Mouse (Mus musculus) ES-Bruce4 (cell line): ENCODE measurements around the gene Gm37419. TPM values are rescaled to one million over a fixed set of nuclear protein-coding genes. Genes with fewer than 3 reads are reported as not detected.

Experiments used
- H3K27ac ChIP-seq: 2 replicates; pipeline ENCODE4 v1.5.1; 2012; ENCODE audit warnings: low read length, inconsistent platforms; ENCODE audit not compliant: insufficient read depth
- H3K27me3 ChIP-seq: 2 replicates; pipeline ENCODE4 v1.6.1; 2012; ENCODE audit warnings: mild to moderate bottlenecking, low read length, inconsistent platforms; ENCODE audit not compliant: control insufficient read depth, poor library complexity, insufficient read depth, severe bottlenecking
- H3K36me3 ChIP-seq: 2 replicates; pipeline ENCODE4 v1.6.1; 2012; ENCODE audit warnings: inconsistent platforms, mild to moderate bottlenecking, low read length, moderate library complexity; ENCODE audit not compliant: control insufficient read depth, poor library complexity, insufficient read depth, severe bottlenecking
- H3K4me1 ChIP-seq: one replicate; pipeline ENCODE4 v1.8.1; 2011; ENCODE audit warnings: low read length; ENCODE audit not compliant: control insufficient read depth, insufficient read depth
- H3K4me3 ChIP-seq: 2 replicates; pipeline ENCODE4 v1.5.1; 2011; ENCODE audit warnings: low read depth, mild to moderate bottlenecking, low read length
- H3K9ac ChIP-seq: 2 replicates; pipeline ENCODE4 v1.6.1; 2012; ENCODE audit warnings: low read depth, mild to moderate bottlenecking, inconsistent platforms; ENCODE audit not compliant: poor library complexity, severe bottlenecking
- H3K9me3 ChIP-seq: replicated peaks from 2 replicates; pipeline ENCODE4 v1.6.1; 2012; ENCODE audit warnings: mild to moderate bottlenecking, low read length, inconsistent platforms; ENCODE audit not compliant: control insufficient read depth, poor library complexity, insufficient read depth, severe bottlenecking
- CTCF ChIP-seq: IDR thresholded peaks from one replicate; pipeline ENCODE4 v1.8.1; 2011; ENCODE audit warnings: low read depth, low read length
- EP300 ChIP-seq: IDR thresholded peaks from 2 replicates; pipeline ENCODE4 v1.6.1; 2011; ENCODE audit warnings: low read depth, low read length; ENCODE audit not compliant: insufficient read depth
- POLR2A ChIP-seq: IDR thresholded peaks from one replicate; pipeline ENCODE4 v1.8.1; 2011; ENCODE audit warnings: low read length; ENCODE audit not compliant: insufficient read depth
- polyA plus RNA-seq: library from polyadenylated mRNA; stranded (reverse); fragments of >200 nt; gene quantifications from 2 replicates; pipeline ENCODE4 v1.2.4, GENCODE M21; 2011; ENCODE audit warnings: low read depth; ENCODE audit not compliant: missing spikeins, insufficient read depth, insufficient read length

Gm37419 gene
- polyA plus RNA-seq, 1 experiment: not detected

DNA sequence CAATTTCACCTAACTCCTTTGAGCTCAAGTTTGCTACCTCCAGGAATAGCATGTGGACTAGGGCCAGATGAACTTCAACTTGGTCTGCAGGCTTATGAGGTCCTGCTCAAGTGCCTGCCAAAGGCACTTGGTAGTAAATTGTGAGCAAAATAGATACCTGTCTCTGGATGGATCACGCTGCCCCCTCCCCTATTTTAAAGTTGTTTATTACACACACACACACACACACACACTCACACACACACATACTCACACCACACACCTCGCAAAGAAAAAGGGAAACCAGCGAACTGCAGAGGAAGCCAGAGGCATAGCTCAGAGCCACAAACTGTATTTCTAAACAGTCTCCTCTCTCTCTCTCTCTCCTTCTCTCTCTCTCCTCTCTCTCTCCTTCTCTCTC, 2.1 kb upstream of the Gm37419 start:
- Histone ChIP-seq H3K27ac (no peak overlapping the region), H3K4me1 (no peaks in the 10 kb centered on the region), H3K9me3 (no peaks in the 10 kb centered on the region), H3K27me3 (no peaks in the 10 kb centered on the region), H3K4me3 (no peak overlapping the region), H3K9ac (no peak overlapping the region), H3K36me3 (no peaks in the 10 kb centered on the region)
- TF ChIP-seq POLR2A (no peak), EP300 (no peak), CTCF (no peak)

- no peaks in the 10 kb centered on the region for H3K4me1 ChIP-seq
- no peaks in the 10 kb centered on the region for H3K36me3 ChIP-seq
- peak overlapping the region; percentile 91 for H3K4me3 ChIP-seq
- H3K27ac ChIP-seq: no peak overlapping the region
- TF ChIP-seq POLR2A (no peak), EP300 (no peak), CTCF (no peak)
- H3K27me3 ChIP-seq: no peaks in the 10 kb centered on the region
- H3K9me3 ChIP-seq: no peaks in the 10 kb centered on the region
- H3K9ac ChIP-seq: peak overlapping the region; percentile 99
Observed at GRCm38 (mm10) chr16:23986871-23987270, 1.4 kb upstream of the Gm37419 start.

DNA sequence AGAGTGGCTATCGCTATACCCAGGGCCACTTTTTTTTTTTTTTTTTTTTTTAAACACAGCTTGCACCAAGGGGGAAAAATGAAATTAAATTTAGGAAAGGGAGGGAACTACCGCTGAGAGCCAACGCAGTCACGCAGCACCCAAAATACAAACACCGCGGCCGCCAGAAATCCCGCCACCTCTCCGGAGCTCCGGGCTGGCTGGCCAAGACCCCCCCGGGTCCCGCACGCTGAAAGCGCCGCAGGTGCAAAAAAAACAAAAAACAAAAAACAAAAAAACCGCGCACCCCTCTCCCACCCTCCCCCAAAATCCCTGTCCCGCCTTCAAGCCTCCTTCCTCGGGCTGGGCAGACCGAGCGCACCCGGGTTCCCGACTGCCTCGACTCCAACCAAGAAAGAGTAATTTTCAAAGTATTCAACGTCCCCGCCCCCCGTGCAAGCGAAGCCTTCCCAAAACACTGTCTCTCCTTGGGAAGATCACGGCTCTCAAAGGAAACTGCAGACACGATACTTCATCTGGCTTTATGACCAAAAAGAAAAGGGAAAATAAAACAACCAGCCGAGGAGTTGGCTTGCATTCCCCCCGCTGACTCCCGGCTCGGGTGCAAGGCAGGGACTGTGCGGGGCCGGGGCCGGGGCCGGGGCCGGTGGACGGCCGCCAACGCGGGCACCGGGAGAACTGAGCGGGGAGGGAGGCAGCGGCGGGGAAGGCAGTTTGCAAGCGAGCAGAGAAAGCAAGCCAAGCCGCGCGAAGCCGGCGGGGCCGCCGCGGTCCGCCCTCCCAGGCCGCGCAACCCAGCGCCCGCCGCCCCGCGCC, 733 bp upstream of the Gm37419 start:
- Histone ChIP-seq H3K27me3 (no peaks in the 10 kb centered on the region), H3K9me3 (no peaks in the 10 kb centered on the region), H3K4me1 (no peaks in the 10 kb centered on the region), H3K4me3 (peak overlapping the region; percentile 91), H3K36me3 (no peaks in the 10 kb centered on the region), H3K27ac (0 out of 2 replicates have a peak overlapping the region, but pooled peaks have one; percentile 10), H3K9ac (peak overlapping the region; percentile 99)
- TF ChIP-seq EP300: no peak
- TF ChIP-seq CTCF: no peak
- no peak for TF ChIP-seq POLR2A

DNA sequence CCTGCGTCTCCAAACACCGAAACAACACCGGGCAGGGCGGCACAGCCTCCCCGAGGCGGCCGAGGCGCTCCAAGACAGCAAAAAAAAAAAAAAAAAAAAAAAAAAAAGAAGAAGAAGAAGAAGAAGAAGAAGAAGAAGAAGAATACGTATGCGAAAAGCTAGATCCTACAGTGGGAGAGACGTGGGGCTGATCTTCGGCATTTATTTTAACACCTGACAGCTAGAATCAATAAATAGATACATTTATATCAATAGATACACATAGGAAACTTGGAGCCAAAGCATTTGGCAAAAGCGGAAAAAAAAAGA, 171 bp upstream of the Gm37419 start:
- H3K9me3 ChIP-seq: no peaks in the 10 kb centered on the region
- H3K9ac ChIP-seq: peak overlapping the region; percentile 99
- H3K27ac ChIP-seq: 0 out of 2 replicates have a peak overlapping the region, but pooled peaks have one; percentile 10
- no peak for TF ChIP-seq POLR2A
- TF ChIP-seq EP300: no peak
- no peak for TF ChIP-seq CTCF
- H3K36me3 ChIP-seq: no peaks in the 10 kb centered on the region
- H3K27me3 ChIP-seq: no peaks in the 10 kb centered on the region
- H3K4me3 ChIP-seq: peak overlapping the region; percentile 91
- no peaks in the 10 kb centered on the region for H3K4me1 ChIP-seq

DNA sequence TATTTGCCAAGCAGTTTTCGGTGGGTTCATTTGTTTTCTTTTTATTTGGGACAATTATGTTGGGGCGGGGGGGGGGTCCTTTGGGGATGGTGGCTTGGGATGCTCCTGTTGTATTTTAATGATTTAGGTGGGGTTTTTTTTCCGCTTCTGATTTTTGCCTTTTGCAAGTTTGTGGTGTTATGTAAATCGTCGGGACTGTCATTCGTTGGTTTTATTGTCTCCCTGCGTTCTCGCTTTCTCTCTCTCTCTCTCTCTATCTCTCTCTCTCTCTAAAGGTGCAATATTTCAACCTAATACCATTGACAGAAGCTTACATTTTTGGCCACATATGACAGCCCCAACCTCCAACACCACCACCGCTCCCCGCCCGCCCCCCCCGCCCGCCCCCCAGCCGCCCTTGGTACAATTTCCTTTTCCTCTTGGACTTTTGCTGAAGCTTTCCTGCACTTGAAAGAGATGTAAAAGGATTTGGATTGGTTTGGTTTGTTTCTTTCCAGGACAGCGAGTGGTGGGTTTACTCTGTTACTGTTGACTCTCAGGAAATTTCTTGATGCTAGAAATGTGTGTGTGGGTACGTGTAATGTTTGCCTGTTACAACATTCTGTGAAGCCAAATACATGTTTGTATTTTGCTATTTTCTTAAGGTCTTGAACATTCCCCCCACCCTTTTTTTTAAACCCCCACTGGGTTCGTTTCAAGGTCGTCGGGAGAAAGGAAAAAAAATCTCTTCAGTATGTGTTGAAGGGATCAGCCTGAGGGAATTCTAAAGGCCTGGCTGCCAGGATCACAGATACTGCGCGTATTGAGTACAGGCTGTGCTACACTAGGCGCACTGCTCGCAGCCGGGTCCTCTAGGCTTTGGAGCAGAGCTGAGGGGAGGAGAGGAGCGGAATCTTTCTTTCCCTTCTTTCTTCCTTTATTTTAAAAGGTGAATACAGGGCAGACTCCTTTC, 1.2 kb downstream of the Gm37419 start:
- Histone ChIP-seq H3K4me3 (peak overlapping the region; percentile 95), H3K27ac (peak overlapping the region; percentile 96), H3K9ac (peak overlapping the region; percentile 99), H3K36me3 (no peaks in the 10 kb centered on the region), H3K4me1 (no peaks in the 10 kb centered on the region), H3K27me3 (no peaks in the 10 kb centered on the region), H3K9me3 (no peaks in the 10 kb centered on the region)
- no peak for TF ChIP-seq EP300
- no peak for TF ChIP-seq POLR2A
- TF ChIP-seq CTCF: no peak
